Mouse (Mus musculus) liver, adult 2 months (tissue): Measurements from ENCODE around the gene Emc3.

Experiments used
- CTCF ChIP-seq: fragments of 200-500 bp; IDR thresholded peaks from 2 replicates; pipeline ENCODE4 v1.5.1; 2011; ENCODE audit warnings: low read depth, low read length, control low read depth
- POLR2A ChIP-seq: fragments of 200-500 bp; IDR thresholded peaks from 2 replicates; pipeline ENCODE4 v1.6.1; 2011; ENCODE audit warnings: low read length, control low read depth; ENCODE audit not compliant: insufficient read depth; ENCODE audit errors: extremely low read depth

GRCm38 (mm10) chr6:113501388-113502084, 29.9 kb downstream of the Emc3 start, which contains the start of gene Prrt3:
- TF ChIP-seq CTCF (no peak), POLR2A (no peak)
